Comparison of ENCODE assay signal across 10 mouse cellular contexts in genomic region chr1:87154501-87155120, GRCm38 (mm10). TPM values are rescaled to one million over a fixed set of nuclear protein-coding genes. Genes with fewer than 3 reads are reported as not detected.
DNase-seq lines count a peak whose midpoint lies in the region; ATAC-seq and TF ChIP-seq lines count a peak whose summit lies in the region.
"Had no signal": no experiment of that assay in that cellular context is flagged by ENCODE, and none has a peak within 500 bp of the region (broad histone marks: within the 10 kb centered on the region; RNA-seq: fewer than 3 reads in every experiment).

No protein-coding gene starts in this region.

- peaks cover 96% of the 10 kb centered on the region for H3K27me3 ChIP-seq in embryonic facial prominence, embryonic 14.5 days (replicated peaks; ENCODE audit: control insufficient read depth, insufficient read depth, low read length)
- H3K27me3 ChIP-seq in limb, embryonic 10.5 days (ENCODE audit: low read depth, poor library complexity, severe bottlenecking), result peaks cover 100% of the 10 kb centered on the region
- peaks cover 98% of the 10 kb centered on the region for H3K27me3 ChIP-seq in neural tube, embryonic 15.5 days (replicated peaks)

- DNase-seq in layer of hippocampus, adult 2 months (ENCODE audit: low spot score in 2 of 2), result no peak
- DNase-seq in layer of hippocampus, adult 8-10 months (ENCODE audit: low spot score in 2 of 2), result no peak
- DNase-seq in embryonic facial prominence, embryonic 14.5 days (ENCODE audit: low spot score), result no peak
- peak; percentile 55 for DNase-seq in limb, embryonic 10.5 days (ENCODE audit: low spot score)
- DNase-seq in adrenal gland, adult 18-20 months (ENCODE audit: low spot score in 2 of 2), result no peak
- DNase-seq in left cerebral cortex, postnatal 4 days, result no peak

- peak overlapping the region; percentile 48 for H3K9ac ChIP-seq in embryonic facial prominence, embryonic 14.5 days (ENCODE audit: low read depth, low read length)
- H3K9ac ChIP-seq in neural tube, embryonic 15.5 days (replicated peaks), result peak overlapping the region; percentile 37

- H3K36me3 ChIP-seq in embryonic facial prominence, embryonic 14.5 days (ENCODE audit: control insufficient read depth, insufficient read depth, low read length), result no peaks in the 10 kb centered on the region
- no peaks in the 10 kb centered on the region for H3K36me3 ChIP-seq in limb, embryonic 10.5 days
- H3K36me3 ChIP-seq in neural tube, embryonic 15.5 days, result no peaks in the 10 kb centered on the region

- 1% methylated on average over 20 of the region's 58 CpGs for WGBS in embryonic facial prominence, embryonic 14.5 days
- 3% methylated on average over 58 of the region's 58 CpGs for WGBS in limb, embryonic 10.5 days
- 1% methylated on average over 58 of the region's 58 CpGs for WGBS in neural tube, embryonic 15.5 days

- no peak for TF ChIP-seq CTCF in layer of hippocampus, adult 2 months (conservative IDR thresholded peaks at IDR 0.05)

- no peak for ATAC-seq in embryonic facial prominence, embryonic 14.5 days (ENCODE audit: low read depth)
- ATAC-seq in neural tube, embryonic 15.5 days (ENCODE audit: low FRiP score), result peak; percentile 17; the same call in 1 of the 2 replicates
- ATAC-seq in frontal cortex, adult (ENCODE audit: low TSS enrichment), result no peak

- no peak overlapping the region for H3K27ac ChIP-seq in layer of hippocampus, adult 2 months
- H3K27ac ChIP-seq in embryonic facial prominence, embryonic 14.5 days (replicated peaks; ENCODE audit: low read depth, low read length), result no peak overlapping the region
- 0 out of 2 replicates have a peak overlapping the region, but pooled peaks have one; percentile 44 for H3K27ac ChIP-seq in limb, embryonic 10.5 days
- H3K27ac ChIP-seq in neural tube, embryonic 15.5 days (replicated peaks), result no peak overlapping the region

- intact Hi-C loops in left cerebral cortex, postnatal 4 days (cut with DNase I), result no loop called here

- no peaks in the 10 kb centered on the region for H3K9me3 ChIP-seq in embryonic facial prominence, embryonic 14.5 days (ENCODE audit: control insufficient read depth, low read length)
- no peaks in the 10 kb centered on the region for H3K9me3 ChIP-seq in limb, embryonic 10.5 days (replicated peaks)
- no peaks in the 10 kb centered on the region for H3K9me3 ChIP-seq in neural tube, embryonic 15.5 days (replicated peaks)

- H3K4me3 ChIP-seq in layer of hippocampus, adult 2 months, result peak overlapping the region; percentile 15; the same call in 1 of the 2 replicates
- peak overlapping the region; percentile 40 for H3K4me3 ChIP-seq in embryonic facial prominence, embryonic 14.5 days (ENCODE audit: low read depth, low read length)
- H3K4me3 ChIP-seq in limb, embryonic 10.5 days, result peak overlapping the region; percentile 45
- peak overlapping the region; percentile 49 for H3K4me3 ChIP-seq in neural tube, embryonic 15.5 days (replicated peaks)

- H3K4me1 ChIP-seq in embryonic facial prominence, embryonic 14.5 days (ENCODE audit: control insufficient read depth, insufficient read depth, low read length), result no peaks in the 10 kb centered on the region; the same call in 1 of the 2 replicates
- H3K4me1 ChIP-seq in limb, embryonic 10.5 days, result peaks cover 26% of the 10 kb centered on the region
- H3K4me1 ChIP-seq in neural tube, embryonic 15.5 days, result peaks cover 39% of the 10 kb centered on the region

- peak overlapping the region; percentile 65 for H3K4me2 ChIP-seq in embryonic facial prominence, embryonic 14.5 days (ENCODE audit: low read depth, low read length)
- peak overlapping the region; percentile 74 for H3K4me2 ChIP-seq in neural tube, embryonic 15.5 days

RNA-seq across cellular contexts. Expression of gene Ecel1, which starts 1.7 kb away (rescaled TPM):
- 1 to 10 TPM; 1.6 TPM for total RNA-seq in layer of hippocampus, adult 2 months (2021)
- total RNA-seq in layer of hippocampus, adult 8-10 months (2022), result 1 to 10 TPM; 2.3 to 5.3 (median 3.7) TPM
- 1.7 and 3.0 TPM in 2 replicates for polyA plus RNA-seq in embryonic facial prominence, embryonic 14.5 days (2014; fragmentation: Nextera tagmentation; extraction: Ambion mirVana)
- 0.11 TPM in 2 replicates for polyA plus RNA-seq in limb, embryonic 10.5 days (2016; fragmentation: Nextera tagmentation; extraction: Ambion mirVana)
- 71.9 and 84.7 TPM in 2 replicates for polyA plus RNA-seq in neural tube, embryonic 15.5 days (2015; fragmentation: Nextera tagmentation; extraction: Ambion mirVana)
- total RNA-seq in adrenal gland, adult 18-20 months (2021), result 1 to 10 TPM; 1.1 to 2.9 TPM
- 10 to 100 TPM in 1 of 2 experiments, 1 to 10 TPM in 1; 3.4 to 11.8 TPM for total RNA-seq in left cerebral cortex, postnatal 4 days (2021)

RNA-seq across cellular contexts. Expression of gene Prss56, which starts 28.5 kb away (rescaled TPM):
- under 1 TPM; 0.15 to 0.22 TPM for total RNA-seq in layer of hippocampus, adult 2 months (2021)
- under 1 TPM in 1 of 4 experiments, not detected in 3; 0.14 TPM for total RNA-seq in layer of hippocampus, adult 8-10 months (2022)
- 0.93 and 1.5 TPM in 2 replicates for polyA plus RNA-seq in embryonic facial prominence, embryonic 14.5 days (2014; fragmentation: Nextera tagmentation; extraction: Ambion mirVana)
- polyA plus RNA-seq in limb, embryonic 10.5 days (2016; fragmentation: Nextera tagmentation; extraction: Ambion mirVana), result 0.06 TPM in 1 of 2 replicates, not detected in the other
- 4.0 and 5.3 TPM in 2 replicates for polyA plus RNA-seq in neural tube, embryonic 15.5 days (2015; fragmentation: Nextera tagmentation; extraction: Ambion mirVana)
- not detected for total RNA-seq in adrenal gland, adult 18-20 months (2021)
- under 1 TPM; 0.16 to 0.40 TPM for total RNA-seq in left cerebral cortex, postnatal 4 days (2021)
- polyA plus RNA-seq: spleen, adult 2 months had no signal

RNA-seq across cellular contexts. Expression of gene Akp3, which starts 29.8 kb away (rescaled TPM):
- not detected for total RNA-seq in layer of hippocampus, adult 2 months (2021)
- total RNA-seq in layer of hippocampus, adult 8-10 months (2022), result not detected
- 0.10 TPM in 1 of 2 replicates, not detected in the other for polyA plus RNA-seq in embryonic facial prominence, embryonic 14.5 days (2014; fragmentation: Nextera tagmentation; extraction: Ambion mirVana)
- polyA plus RNA-seq in limb, embryonic 10.5 days (2016; fragmentation: Nextera tagmentation; extraction: Ambion mirVana), result not detected in 2 replicates
- polyA plus RNA-seq in neural tube, embryonic 15.5 days (2015; fragmentation: Nextera tagmentation; extraction: Ambion mirVana), result not detected in 2 replicates
- not detected for total RNA-seq in adrenal gland, adult 18-20 months (2021)
- not detected for total RNA-seq in left cerebral cortex, postnatal 4 days (2021)
- total RNA-seq: left cerebral cortex, adult 18-20 months had no signal
- polyA plus RNA-seq: spleen, adult 2 months had no signal

RNA-seq across cellular contexts. Expression of gene Chrnd, which starts 35.8 kb away (rescaled TPM):
- total RNA-seq in layer of hippocampus, adult 2 months (2021), result not detected
- total RNA-seq in layer of hippocampus, adult 8-10 months (2022), result not detected
- polyA plus RNA-seq in embryonic facial prominence, embryonic 14.5 days (2014; fragmentation: Nextera tagmentation; extraction: Ambion mirVana), result 11.5 and 12.5 TPM in 2 replicates
- polyA plus RNA-seq in limb, embryonic 10.5 days (2016; fragmentation: Nextera tagmentation; extraction: Ambion mirVana), result 0.14 and 0.55 TPM in 2 replicates
- 0.33 and 0.37 TPM in 2 replicates for polyA plus RNA-seq in neural tube, embryonic 15.5 days (2015; fragmentation: Nextera tagmentation; extraction: Ambion mirVana)
- not detected for total RNA-seq in adrenal gland, adult 18-20 months (2021)
- not detected for total RNA-seq in left cerebral cortex, postnatal 4 days (2021)
- total RNA-seq: left cerebral cortex, adult 18-20 months had no signal
- polyA plus RNA-seq: spleen, adult 2 months had no signal

RNA-seq across cellular contexts. Expression of gene Chrng, which starts 49.8 kb away (rescaled TPM):
- total RNA-seq in layer of hippocampus, adult 2 months (2021), result not detected
- not detected for total RNA-seq in layer of hippocampus, adult 8-10 months (2022)
- polyA plus RNA-seq in embryonic facial prominence, embryonic 14.5 days (2014; fragmentation: Nextera tagmentation; extraction: Ambion mirVana), result 39.6 and 44.8 TPM in 2 replicates
- polyA plus RNA-seq in limb, embryonic 10.5 days (2016; fragmentation: Nextera tagmentation; extraction: Ambion mirVana), result 0.26 and 0.81 TPM in 2 replicates
- 1.2 and 1.5 TPM in 2 replicates for polyA plus RNA-seq in neural tube, embryonic 15.5 days (2015; fragmentation: Nextera tagmentation; extraction: Ambion mirVana)
- total RNA-seq in adrenal gland, adult 18-20 months (2021), result not detected
- not detected for total RNA-seq in left cerebral cortex, postnatal 4 days (2021)
- total RNA-seq: left cerebral cortex, adult 18-20 months had no signal
- polyA plus RNA-seq: spleen, adult 2 months had no signal
